Mouse (Mus musculus): ENCODE data around the gene Fars2. TPM values are rescaled to one million over a fixed set of nuclear protein-coding genes. Genes with fewer than 3 reads are reported as not detected.
"Not testable (repeated sequence)": the region's sequence is repeated elsewhere in the genome, so short reads cannot be mapped to it uniquely, and the experiment has no call there.

Gene Fars2
- polyA plus RNA-seq, 1 experiment from 2014 or later: 32.4 TPM

- Histone ChIP-seq H3K4me3 (replicated peaks) (no peak overlapping the region), H3K4me2 (no peak overlapping the region), H3K9ac (replicated peaks) (no peak overlapping the region), H3K9me3 (no peaks in the 10 kb centered on the region), H3K4me1 (replicated peaks) (no peaks in the 10 kb centered on the region), H3K27ac (no peak overlapping the region), H3K27me3 (no peaks in the 10 kb centered on the region), H3K36me3 (no peaks in the 10 kb centered on the region)
- no peak for ATAC-seq (ENCODE audit: insufficient number of reproducible peaks, insufficient read depth, low FRiP score, low TSS enrichment, low read depth)
- 69% methylated on average over 2 of the region's 2 CpGs for WGBS
Observed at GRCm38 (mm10) chr13:36329871-36330270, 212.7 kb downstream of the Fars2 start.

GRCm38 (mm10) chr13:36330542-36330941, 213.3 kb downstream of the Fars2 start:
- H3K4me2 ChIP-seq: no peak overlapping the region
- WGBS: 71% methylated on average over 3 of the region's 3 CpGs
- H3K36me3 ChIP-seq: no peaks in the 10 kb centered on the region
- no peak overlapping the region for H3K4me3 ChIP-seq (replicated peaks)
- H3K4me1 ChIP-seq (replicated peaks): no peaks in the 10 kb centered on the region
- no peak for ATAC-seq (ENCODE audit: insufficient number of reproducible peaks, insufficient read depth, low FRiP score, low TSS enrichment, low read depth)
- H3K27ac ChIP-seq: no peak overlapping the region
- no peaks in the 10 kb centered on the region for H3K27me3 ChIP-seq
- no peaks in the 10 kb centered on the region for H3K9me3 ChIP-seq
- no peak overlapping the region for H3K9ac ChIP-seq (replicated peaks)

GRCm38 (mm10) chr13:36334748-36335147, 217.5 kb downstream of the Fars2 start:
- WGBS: 84% methylated on average over 5 of the region's 5 CpGs
- H3K9me3 ChIP-seq: no peaks in the 10 kb centered on the region
- H3K4me2 ChIP-seq: no peak overlapping the region
- H3K9ac ChIP-seq (replicated peaks): no peak overlapping the region
- no peaks in the 10 kb centered on the region for H3K36me3 ChIP-seq
- no peak overlapping the region for H3K27ac ChIP-seq
- no peaks in the 10 kb centered on the region for H3K4me1 ChIP-seq (replicated peaks)
- ATAC-seq (ENCODE audit: insufficient number of reproducible peaks, insufficient read depth, low FRiP score, low TSS enrichment, low read depth): no peak
- H3K27me3 ChIP-seq: no peaks in the 10 kb centered on the region
- H3K4me3 ChIP-seq (replicated peaks): no peak overlapping the region

GRCm38 (mm10) chr13:36351529-36351928, 234.3 kb downstream of the Fars2 start:
- no peaks in the 10 kb centered on the region for H3K9me3 ChIP-seq
- no peak overlapping the region for H3K4me2 ChIP-seq
- H3K36me3 ChIP-seq: no peaks in the 10 kb centered on the region
- no peaks in the 10 kb centered on the region for H3K27me3 ChIP-seq
- no peak overlapping the region for H3K9ac ChIP-seq (replicated peaks)
- ATAC-seq (ENCODE audit: insufficient number of reproducible peaks, insufficient read depth, low FRiP score, low TSS enrichment, low read depth): no peak
- no peaks in the 10 kb centered on the region for H3K4me1 ChIP-seq (replicated peaks)
- H3K27ac ChIP-seq: no peak overlapping the region
- 77% methylated on average over 11 of the region's 11 CpGs for WGBS
- no peak overlapping the region for H3K4me3 ChIP-seq (replicated peaks)

GRCm38 (mm10) chr13:36357469-36357868, 240.3 kb downstream of the Fars2 start:
- Histone ChIP-seq H3K9ac (replicated peaks) (no peak overlapping the region), H3K4me1 (replicated peaks) (no peaks in the 10 kb centered on the region), H3K4me3 (replicated peaks) (no peak overlapping the region), H3K27ac (no peak overlapping the region), H3K9me3 (no peaks in the 10 kb centered on the region), H3K4me2 (no peak overlapping the region), H3K27me3 (no peaks in the 10 kb centered on the region), H3K36me3 (no peaks in the 10 kb centered on the region)
- ATAC-seq (ENCODE audit: insufficient number of reproducible peaks, insufficient read depth, low FRiP score, low TSS enrichment, low read depth): no peak
- WGBS: 75% methylated on average over 4 of the region's 4 CpGs

- H3K36me3 ChIP-seq: no peaks in the 10 kb centered on the region
- H3K9me3 ChIP-seq: no peaks in the 10 kb centered on the region
- WGBS: 90% methylated on average over 3 of the region's 3 CpGs
- H3K4me3 ChIP-seq (replicated peaks): no peak overlapping the region
- H3K9ac ChIP-seq (replicated peaks): no peak overlapping the region
- no peak overlapping the region for H3K4me2 ChIP-seq
- H3K4me1 ChIP-seq (replicated peaks): 0 out of 2 replicates have a peak, but pooled peaks cover 3% of the 10 kb centered on the region
- ATAC-seq (ENCODE audit: insufficient number of reproducible peaks, insufficient read depth, low FRiP score, low TSS enrichment, low read depth): no peak
- H3K27ac ChIP-seq: no peak overlapping the region
- no peaks in the 10 kb centered on the region for H3K27me3 ChIP-seq
Observed at GRCm38 (mm10) chr13:36361419-36361818, 244.2 kb downstream of the Fars2 start.

- not testable (repeated sequence) for H3K36me3 ChIP-seq; H3K4me3 ChIP-seq (replicated peaks); H3K27me3 ChIP-seq; H3K4me2 ChIP-seq; H3K9ac ChIP-seq (replicated peaks); H3K4me1 ChIP-seq (replicated peaks); H3K27ac ChIP-seq; H3K9me3 ChIP-seq; ATAC-seq (ENCODE audit: insufficient number of reproducible peaks, insufficient read depth, low FRiP score, low TSS enrichment, low read depth)
- WGBS: 99% methylated on average over 5 of the region's 5 CpGs
Observed at GRCm38 (mm10) chr13:36365719-36366118, 248.5 kb downstream of the Fars2 start.

GRCm38 (mm10) chr13:36366304-36366703, 249.1 kb downstream of the Fars2 start:
- 70% methylated on average over 6 of the region's 6 CpGs for WGBS
- Histone ChIP-seq H3K9me3 (no peaks in the 10 kb centered on the region), H3K4me1 (replicated peaks) (0 out of 2 replicates have a peak, but pooled peaks cover 3% of the 10 kb centered on the region), H3K27me3 (no peaks in the 10 kb centered on the region), H3K4me3 (replicated peaks) (no peak overlapping the region), H3K27ac (no peak overlapping the region), H3K36me3 (no peaks in the 10 kb centered on the region), H3K4me2 (no peak overlapping the region), H3K9ac (replicated peaks) (no peak overlapping the region)
- no peak for ATAC-seq (ENCODE audit: insufficient number of reproducible peaks, insufficient read depth, low FRiP score, low TSS enrichment, low read depth)

GRCm38 (mm10) chr13:36367712-36368491, 250.7 kb downstream of the Fars2 start:
- H3K9me3 ChIP-seq: no peaks in the 10 kb centered on the region
- H3K27me3 ChIP-seq: no peaks in the 10 kb centered on the region
- H3K9ac ChIP-seq (replicated peaks): no peak overlapping the region
- H3K27ac ChIP-seq: no peak overlapping the region
- no peak for ATAC-seq (ENCODE audit: insufficient number of reproducible peaks, insufficient read depth, low FRiP score, low TSS enrichment, low read depth)
- 0 out of 2 replicates have a peak, but pooled peaks cover 3% of the 10 kb centered on the region for H3K4me1 ChIP-seq (replicated peaks)
- no peak overlapping the region for H3K4me3 ChIP-seq (replicated peaks)
- H3K4me2 ChIP-seq: no peak overlapping the region
- no peaks in the 10 kb centered on the region for H3K36me3 ChIP-seq

GRCm38 (mm10) chr13:36368799-36369198, 251.6 kb downstream of the Fars2 start:
- Histone ChIP-seq H3K9ac (replicated peaks) (no peak overlapping the region), H3K9me3 (no peaks in the 10 kb centered on the region), H3K4me3 (replicated peaks) (no peak overlapping the region), H3K27me3 (no peaks in the 10 kb centered on the region), H3K4me1 (replicated peaks) (0 out of 2 replicates have a peak, but pooled peaks cover 3% of the 10 kb centered on the region), H3K27ac (no peak overlapping the region), H3K36me3 (no peaks in the 10 kb centered on the region), H3K4me2 (no peak overlapping the region)
- 70% methylated on average over 3 of the region's 3 CpGs for WGBS
- ATAC-seq (ENCODE audit: insufficient number of reproducible peaks, insufficient read depth, low FRiP score, low TSS enrichment, low read depth): no peak

GRCm38 (mm10) chr13:36369400-36369799, 252.2 kb downstream of the Fars2 start:
- ATAC-seq (ENCODE audit: insufficient number of reproducible peaks, insufficient read depth, low FRiP score, low TSS enrichment, low read depth): no peak
- 82% methylated on average over 11 of the region's 11 CpGs for WGBS
- Histone ChIP-seq H3K9me3 (no peaks in the 10 kb centered on the region), H3K27ac (no peak overlapping the region), H3K4me2 (no peak overlapping the region), H3K4me3 (replicated peaks) (no peak overlapping the region), H3K36me3 (no peaks in the 10 kb centered on the region), H3K9ac (replicated peaks) (no peak overlapping the region), H3K27me3 (no peaks in the 10 kb centered on the region), H3K4me1 (replicated peaks) (0 out of 2 replicates have a peak, but pooled peaks cover 3% of the 10 kb centered on the region)

- WGBS: 82% methylated on average over 2 of the region's 2 CpGs
- no peaks in the 10 kb centered on the region for H3K9me3 ChIP-seq
- H3K27ac ChIP-seq: no peak overlapping the region
- no peak for ATAC-seq (ENCODE audit: insufficient number of reproducible peaks, insufficient read depth, low FRiP score, low TSS enrichment, low read depth)
- H3K4me1 ChIP-seq (replicated peaks): no peaks in the 10 kb centered on the region
- no peak overlapping the region for H3K4me2 ChIP-seq
- no peaks in the 10 kb centered on the region for H3K36me3 ChIP-seq
- no peak overlapping the region for H3K9ac ChIP-seq (replicated peaks)
- H3K4me3 ChIP-seq (replicated peaks): no peak overlapping the region
- no peaks in the 10 kb centered on the region for H3K27me3 ChIP-seq
Observed at GRCm38 (mm10) chr13:36383236-36383635, 266.0 kb downstream of the Fars2 start.

All from limb, embryonic 12.5 days (tissue).